Mouse (Mus musculus): ENCODE data around the gene Sipa1l3.

- TF ChIP-seq CTCF (IDR thresholded peaks at IDR 0.05; ENCODE audit: extremely low read depth, insufficient read depth, low read length) (no peak), POLR2A (IDR thresholded peaks at IDR 0.05; ENCODE audit: extremely low read depth, insufficient read depth, low read length) (no peak)
Measured at GRCm38 (mm10) chr7:29505337-29506318, 12.8 kb downstream of the Sipa1l3 start.

All from cortical plate, adult 2 months (tissue).